Mouse (Mus musculus) left cerebral cortex, postnatal 25 days (tissue): ENCODE measurements around the gene Atp6v0a1. TPM values are rescaled to one million over a fixed set of nuclear protein-coding genes. Genes with fewer than 3 reads are reported as not detected.
"Not testable (repeated sequence)": the region's sequence is repeated elsewhere in the genome, so short reads cannot be mapped to it uniquely, and the experiment has no call there.

Experiments used
- DNase-seq, 2 experiments: peaks; one replicate each; pipeline ENCODE4 v3.0.0; 2022; ENCODE audit warnings: low spot score in 2 of 2, mixed read lengths in 1 of 2
- intact Hi-C: fragments of 180-260 bp; cut with DNase I; formaldehyde crosslinking; loops from one replicate; pipeline ENCODE4 v1.15.1; 2025
- total RNA-seq, 2 experiments: library from RNA; stranded (reverse); gene quantifications; 2 replicates each; pipeline ENCODE4 v1.2.3; 2021

The Atp6v0a1 gene
- total RNA-seq, 2 experiments from 2014 or later, result 465 to 475 TPM

- intact Hi-C loops, result no loop called here
- peak in 1 of 2 experiments; percentile 52 for DNase-seq
Measured at GRCm38 (mm10) chr11:100979887-100980286, 29.4 kb upstream of the Atp6v0a1 start.

- DNase-seq, result no peak
- intact Hi-C loops, result no loop called here
Measured at GRCm38 (mm10) chr11:100980438-100980837, 28.8 kb upstream of the Atp6v0a1 start.

GRCm38 (mm10) chr11:100981236-100981635 is 28.0 kb upstream of the Atp6v0a1 start:
- DNase-seq, result no peak
- intact Hi-C loops, result no loop called here

GRCm38 (mm10) chr11:100982087-100982486 is 27.2 kb upstream of the Atp6v0a1 start:
- intact Hi-C loops, result loop anchor here (2.0 kb wide), 2 partner anchors 77 to 85 kb away; no protein-coding TSS in a partner anchor
- no peak for DNase-seq

- DNase-seq, result peak; percentile 63 to 74
- intact Hi-C loops, result loop anchor here (2.0 kb wide), 2 partner anchors 76 to 84 kb away; no protein-coding TSS in a partner anchor
Measured at GRCm38 (mm10) chr11:100983125-100983777, 26.0 kb upstream of the Atp6v0a1 start.

- intact Hi-C loops, result loop anchor here (2.0 kb wide), 2 partner anchors 75 to 83 kb away; no protein-coding TSS in a partner anchor
- no peak for DNase-seq
Measured at GRCm38 (mm10) chr11:100983778-100984131, 25.5 kb upstream of the Atp6v0a1 start.

GRCm38 (mm10) chr11:100985607-100986006 is 23.6 kb upstream of the Atp6v0a1 start:
- intact Hi-C loops, result no loop called here
- DNase-seq, result no peak

- no peak for DNase-seq
- intact Hi-C loops, result no loop called here
Measured at GRCm38 (mm10) chr11:100988674-100989073, 20.6 kb upstream of the Atp6v0a1 start.

GRCm38 (mm10) chr11:100989666-100990065 is 19.6 kb upstream of the Atp6v0a1 start:
- no peak for DNase-seq
- intact Hi-C loops, result no loop called here

- no peak for DNase-seq
- intact Hi-C loops, result no loop called here
Measured at GRCm38 (mm10) chr11:100991027-100991534, 18.2 kb upstream of the Atp6v0a1 start.

- intact Hi-C loops, result no loop called here
- DNase-seq, result no peak
Measured at GRCm38 (mm10) chr11:100993437-100993836, 15.8 kb upstream of the Atp6v0a1 start.

- no peak for DNase-seq
- intact Hi-C loops, result no loop called here
Measured at GRCm38 (mm10) chr11:100994233-100994632, 15.0 kb upstream of the Atp6v0a1 start.

GRCm38 (mm10) chr11:100994655-100995054 is 14.6 kb upstream of the Atp6v0a1 start:
- no peak for DNase-seq
- intact Hi-C loops, result no loop called here

- intact Hi-C loops, result no loop called here
- DNase-seq, result no peak
Measured at GRCm38 (mm10) chr11:100996501-100996900, 12.8 kb upstream of the Atp6v0a1 start.

- intact Hi-C loops, result no loop called here
Measured at GRCm38 (mm10) chr11:100998836-100999235, 10.4 kb upstream of the Atp6v0a1 start.

GRCm38 (mm10) chr11:100999254-100999653 is 10.0 kb upstream of the Atp6v0a1 start:
- intact Hi-C loops, result no loop called here

More at GRCm38 (mm10) chr11:100998836-100999235, 10.4 kb upstream of the Atp6v0a1 start:
- no peak for DNase-seq

GRCm38 (mm10) chr11:101001875-101002552 is 7.2 kb upstream of the Atp6v0a1 start:
- DNase-seq, result not testable (repeated sequence)

More at GRCm38 (mm10) chr11:100999254-100999653, 10.0 kb upstream of the Atp6v0a1 start:
- no peak for DNase-seq

GRCm38 (mm10) chr11:101003025-101003685 is 6.1 kb upstream of the Atp6v0a1 start:
- no peak for DNase-seq
- intact Hi-C loops, result no loop called here

More at GRCm38 (mm10) chr11:101001875-101002552, 7.2 kb upstream of the Atp6v0a1 start:
- intact Hi-C loops, result not testable (repeated sequence)

GRCm38 (mm10) chr11:101008206-101009045 is 826 bp upstream of the Atp6v0a1 start:
- peak in 1 of 2 experiments; percentile 49 for DNase-seq
- intact Hi-C loops, result no loop called here
